Mouse (Mus musculus) lung, embryonic 14.5 days (tissue): ENCODE measurements around the gene Mier2. TPM values are rescaled to one million over a fixed set of nuclear protein-coding genes. Genes with fewer than 3 reads are reported as not detected.
A peak's percentile ranks its signal among the peaks of the same experiment; 100 is the strongest.

Source experiments
- ATAC-seq: fragments of 200-750 bp; cut with Nextera tagmentation; 2 replicates; pipeline ENCODE4 v1.8.0; 2017; ENCODE audit warnings: mild to moderate bottlenecking, moderate TSS enrichment, moderate library complexity; ENCODE audit not compliant: insufficient read depth
- DNase-seq: peaks from one replicate; pipeline ENCODE4 v3.0.0-alpha.2; 2015
- H3K27ac ChIP-seq: fragments of 300-500 bp; sonication (generic); 2 replicates; pipeline ENCODE4 v1.5.1; 2014; ENCODE audit warnings: low read depth, mild to moderate bottlenecking, moderate library complexity
- H3K27me3 ChIP-seq: fragments of 300-500 bp; sonication (generic); 2 replicates; pipeline ENCODE4 v1.6.1; 2014; ENCODE audit warnings: low read length, control low read depth; ENCODE audit not compliant: insufficient read depth
- H3K36me3 ChIP-seq: fragments of 300-500 bp; sonication (generic); 2 replicates; pipeline ENCODE4 v1.6.1; 2014; ENCODE audit warnings: control low read depth; ENCODE audit not compliant: insufficient read depth
- H3K4me1 ChIP-seq: fragments of 300-500 bp; sonication (generic); 2 replicates; pipeline ENCODE4 v1.6.1; 2014; ENCODE audit warnings: antibody characterized with exemption, control low read depth; ENCODE audit not compliant: insufficient read depth
- H3K4me2 ChIP-seq: fragments of 300-500 bp; sonication (generic); 2 replicates; pipeline ENCODE4 v1.6.1; 2014; ENCODE audit warnings: mild to moderate bottlenecking
- H3K4me3 ChIP-seq: fragments of 300-500 bp; sonication (generic); 2 replicates; pipeline ENCODE4 v1.5.1; 2014; ENCODE audit warnings: low read depth, low read length
- H3K9ac ChIP-seq: fragments of 300-500 bp; sonication (generic); 2 replicates; pipeline ENCODE4 v1.6.1; 2014
- H3K9me3 ChIP-seq: fragments of 300-500 bp; sonication (generic); 2 replicates; pipeline ENCODE4 v1.6.1; 2016; ENCODE audit warnings: low read depth, low read length, control low read depth
- CTCF ChIP-seq: IDR thresholded peaks from 2 replicates; pipeline ENCODE4 v1.5.1; 2016; ENCODE audit warnings: antibody characterized with exemption, low read depth
- WGBS: fragments of 180-500 bp; shearing (Covaris S2); extraction: QIAGEN DNeasy Blood & Tissue Kit; methylation state at CpG from one replicate; pipeline ENCODE4 v1.1.7; 2014; 5-methylcytosine and 5-hydroxymethylcytosine counted together
- polyA plus RNA-seq: library from polyadenylated mRNA; unstranded; fragments of >200 nt; fragmentation: Nextera tagmentation; extraction: Ambion mirVana; gene quantifications from 2 replicates; pipeline ENCODE4 v1.2.1, GENCODE M21; 2014

Gene Mier2
- polyA plus RNA-seq, 1 experiment from 2014 or later, result 55.3 TPM

DNA sequence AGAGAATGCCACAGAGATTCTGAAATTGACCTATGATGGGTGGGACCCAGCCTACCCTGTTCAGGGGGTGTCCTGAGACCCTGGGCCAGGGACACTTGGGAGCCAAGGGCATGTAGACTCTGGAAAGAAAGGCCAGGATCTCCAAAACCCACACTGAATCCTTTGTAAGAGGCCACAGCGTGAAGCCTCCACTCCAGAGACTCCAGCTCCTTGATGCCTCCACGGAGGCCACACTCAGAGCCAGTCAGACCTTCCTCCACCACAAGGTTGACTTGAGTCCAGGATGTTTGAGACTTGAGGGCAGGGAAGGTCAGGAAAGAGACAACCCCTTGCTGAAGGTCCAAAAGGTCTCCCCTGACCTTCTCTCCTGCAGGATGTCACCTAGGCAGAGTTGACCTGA, 20.6 kb downstream of the Mier2 start:
- H3K4me1 ChIP-seq, result no peaks in the 10 kb centered on the region
- peaks cover 22% of the 10 kb centered on the region for H3K36me3 ChIP-seq
- TF ChIP-seq CTCF, result no peak
- no peaks in the 10 kb centered on the region for H3K9me3 ChIP-seq
- no peak overlapping the region for H3K27ac ChIP-seq
- H3K9ac ChIP-seq, result no peak overlapping the region
- no peaks in the 10 kb centered on the region for H3K27me3 ChIP-seq
- no peak overlapping the region for H3K4me3 ChIP-seq
- 82% methylated on average over 2 of the region's 2 CpGs for WGBS
- no peak overlapping the region for H3K4me2 ChIP-seq
- ATAC-seq (no peak), DNase-seq (no peak)

DNA sequence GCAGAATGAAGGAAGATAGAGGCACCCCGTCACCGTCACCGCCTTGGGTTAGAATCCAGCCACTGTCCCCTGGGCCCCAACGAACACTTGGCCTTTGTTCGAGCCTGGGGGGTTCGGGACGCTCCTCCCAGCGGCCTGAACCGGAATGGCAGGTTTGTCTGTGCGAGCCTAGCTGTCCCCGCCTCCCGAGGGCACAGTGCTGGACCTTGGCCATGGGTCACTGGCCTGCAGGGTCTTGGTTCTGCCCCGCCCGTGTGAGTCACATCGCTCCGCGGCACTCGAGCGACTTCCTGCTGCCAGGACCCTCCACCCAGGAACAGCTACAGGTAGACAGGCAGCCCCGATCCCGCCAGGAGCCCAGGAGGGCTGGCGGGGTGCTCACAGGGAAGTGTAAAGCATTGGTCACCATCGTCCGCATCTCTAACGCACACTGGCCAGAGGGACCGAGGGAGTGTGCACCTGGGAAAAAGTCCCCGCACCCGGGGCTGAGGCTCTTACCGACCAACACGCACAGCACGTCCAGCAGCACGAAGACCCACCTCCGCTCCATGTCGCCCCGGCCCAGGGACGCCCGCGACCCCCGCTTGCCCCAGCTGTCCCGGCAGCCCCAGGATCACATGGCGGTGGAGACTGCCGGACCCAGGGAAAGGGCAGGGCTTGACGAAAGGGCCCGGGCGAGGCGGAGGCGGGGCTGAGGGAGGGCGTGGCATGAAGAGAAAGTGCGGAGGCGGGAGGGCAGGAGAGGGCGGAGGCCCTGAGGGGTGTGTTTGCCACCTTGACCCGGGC, 21.7 kb downstream of the Mier2 start, which contains the start of gene Plpp2:
Gene Plpp2, minus strand, starts transcription at position 671 of the 786 bp plus-strand sequence.
- H3K27me3 ChIP-seq, result no peaks in the 10 kb centered on the region
- ATAC-seq (peak; percentile 79), DNase-seq (peak; percentile 85)
- peaks cover 19% of the 10 kb centered on the region; the same call in 1 of the 2 replicates for H3K36me3 ChIP-seq
- no peaks in the 10 kb centered on the region for H3K4me1 ChIP-seq
- H3K27ac ChIP-seq, result peak within 1 kb of the TSS; percentile 74
- H3K4me3 ChIP-seq, result peak within 1 kb of the TSS; percentile 65
- no peaks in the 10 kb centered on the region for H3K9me3 ChIP-seq
- H3K9ac ChIP-seq, result peak within 1 kb of the TSS; percentile 68
- peak; percentile 76 for TF ChIP-seq CTCF
- under 1% methylated on average over 52 of the region's 52 CpGs for WGBS
- peak within 1 kb of the TSS; percentile 97 for H3K4me2 ChIP-seq

DNA sequence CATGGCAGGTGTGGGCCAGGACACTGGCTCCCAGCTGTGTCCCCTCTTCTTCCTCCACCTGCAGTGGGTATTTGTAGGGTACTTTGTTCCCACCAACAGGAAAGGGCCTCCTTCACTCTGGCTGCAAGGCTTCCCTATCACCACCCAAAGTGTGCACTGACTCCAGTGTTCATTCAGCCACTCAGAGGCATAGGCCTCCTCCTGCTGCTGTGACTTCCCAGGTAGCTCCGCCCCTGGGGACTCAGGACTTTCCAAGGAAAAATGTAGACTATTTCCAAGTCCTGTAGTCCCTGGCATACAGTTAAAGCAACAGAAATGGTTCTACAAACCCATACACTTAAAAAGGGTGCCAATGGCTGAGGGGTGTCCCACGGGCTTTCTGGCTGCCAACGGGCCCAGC, 22.3 kb downstream of the Mier2 start:
- WGBS, result 25% methylated on average over 3 of the region's 3 CpGs
- Histone ChIP-seq H3K27ac (peak overlapping the region; percentile 74), H3K4me1 (no peaks in the 10 kb centered on the region), H3K36me3 (peaks cover 13% of the 10 kb centered on the region; the same call in 1 of the 2 replicates), H3K9ac (peak overlapping the region; percentile 68), H3K4me3 (peak overlapping the region; percentile 65), H3K27me3 (no peaks in the 10 kb centered on the region), H3K4me2 (peak overlapping the region; percentile 97), H3K9me3 (no peaks in the 10 kb centered on the region)
- DNase-seq (peak; percentile 48), ATAC-seq (peak; percentile 39)
- TF ChIP-seq CTCF, result no peak

DNA sequence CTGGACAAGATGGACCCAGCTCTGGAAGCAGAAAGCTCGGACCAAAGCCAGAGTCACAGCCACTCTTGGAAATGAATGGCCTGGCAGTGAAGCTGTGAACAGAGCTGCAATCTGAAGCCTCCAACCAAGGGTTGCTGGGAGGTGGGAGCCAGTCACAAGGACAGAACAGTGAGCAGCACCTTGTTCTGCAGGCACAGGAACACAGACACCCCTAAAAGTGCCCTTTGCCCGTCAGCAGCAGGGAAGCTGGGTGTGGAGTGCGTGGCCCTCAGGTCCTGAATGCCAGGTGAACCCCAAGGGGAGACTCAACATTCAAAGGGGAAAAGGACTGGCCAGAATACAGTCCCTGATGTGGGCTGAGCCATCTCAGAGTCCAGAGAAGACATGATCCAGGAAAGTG, 23.4 kb downstream of the Mier2 start:
- Histone ChIP-seq H3K27ac (no peak overlapping the region), H3K4me2 (no peak overlapping the region), H3K4me1 (no peaks in the 10 kb centered on the region), H3K36me3 (peaks cover 12% of the 10 kb centered on the region; the same call in 1 of the 2 replicates), H3K4me3 (no peak overlapping the region), H3K27me3 (no peaks in the 10 kb centered on the region), H3K9me3 (no peaks in the 10 kb centered on the region), H3K9ac (no peak overlapping the region)
- no peak for TF ChIP-seq CTCF
- DNase-seq, result no peak
- WGBS, result 83% methylated on average over 3 of the region's 3 CpGs
- no peak for ATAC-seq

DNA sequence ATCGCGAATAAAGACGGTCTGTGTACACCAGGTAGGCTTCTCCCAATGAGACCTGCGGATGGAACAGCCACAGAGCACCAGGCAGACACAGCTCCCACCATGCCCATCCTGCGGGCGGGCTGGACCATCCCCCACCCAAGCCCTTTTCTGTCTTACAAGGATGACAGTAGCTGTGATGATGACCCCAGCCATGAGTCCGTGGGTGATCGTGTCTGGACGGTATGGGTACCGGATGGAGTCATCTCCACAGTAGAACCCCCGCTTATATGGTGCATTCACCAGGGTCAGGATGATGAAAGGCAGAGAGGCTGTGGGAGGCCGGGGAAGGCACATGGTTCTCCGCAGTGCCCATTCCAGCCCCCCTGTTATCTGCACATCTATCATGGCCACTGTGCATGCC, 24.3 kb downstream of the Mier2 start:
- ATAC-seq, result no peak
- Histone ChIP-seq H3K4me3 (no peak overlapping the region), H3K9me3 (no peaks in the 10 kb centered on the region), H3K4me1 (no peaks in the 10 kb centered on the region), H3K36me3 (peaks cover 15% of the 10 kb centered on the region; the same call in 1 of the 2 replicates), H3K9ac (no peak overlapping the region), H3K27ac (no peak overlapping the region), H3K4me2 (no peak overlapping the region), H3K27me3 (no peaks in the 10 kb centered on the region)
- DNase-seq, result no peak
- WGBS, result 92% methylated on average over 13 of the region's 13 CpGs
- TF ChIP-seq CTCF, result no peak

DNA sequence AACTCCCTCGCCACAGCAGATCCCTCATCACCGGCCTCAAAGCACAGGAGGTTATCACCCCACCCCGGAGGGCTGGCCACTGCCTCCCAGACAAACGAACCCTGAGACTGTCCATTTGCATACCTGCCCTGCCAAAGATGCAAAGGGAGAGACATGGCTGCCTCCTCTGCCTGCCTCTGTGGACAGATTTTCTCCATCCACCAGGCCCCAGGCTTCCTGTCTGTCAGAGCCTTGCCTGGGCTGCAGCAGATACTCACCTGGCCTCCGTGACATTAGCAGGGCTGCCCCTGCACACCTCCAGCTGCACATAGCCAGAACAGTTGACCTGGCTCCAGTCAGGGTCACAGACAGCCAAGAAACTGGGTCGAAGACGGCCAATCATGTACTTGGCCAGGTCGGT, 24.8 kb downstream of the Mier2 start:
- Histone ChIP-seq H3K36me3 (peaks cover 15% of the 10 kb centered on the region; the same call in 1 of the 2 replicates), H3K9ac (no peak overlapping the region), H3K9me3 (no peaks in the 10 kb centered on the region), H3K27me3 (no peaks in the 10 kb centered on the region), H3K4me3 (no peak overlapping the region), H3K4me2 (no peak overlapping the region), H3K27ac (no peak overlapping the region), H3K4me1 (no peaks in the 10 kb centered on the region)
- ATAC-seq (no peak), DNase-seq (no peak)
- WGBS, result 76% methylated on average over 8 of the region's 8 CpGs
- TF ChIP-seq CTCF, result no peak

DNA sequence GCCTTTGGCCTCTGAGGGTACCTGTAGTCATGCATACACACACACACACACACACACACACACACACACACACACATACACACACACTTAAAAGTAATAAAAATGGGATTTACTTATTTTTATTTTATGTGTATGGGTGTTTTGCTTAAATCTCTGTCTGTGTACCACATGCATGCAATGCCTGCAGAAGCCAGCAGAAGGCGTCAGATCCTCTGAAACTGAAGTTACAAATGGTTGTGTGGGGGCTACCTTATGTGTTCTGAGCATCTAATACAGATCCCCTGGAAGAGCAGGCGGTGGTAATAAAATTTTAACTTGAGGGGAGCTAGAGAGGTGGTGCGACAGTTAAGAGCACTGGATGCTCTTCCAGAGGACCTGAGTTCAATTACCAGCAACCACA, 26.9 kb downstream of the Mier2 start:
- ATAC-seq (no peak), DNase-seq (no peak)
- 0 out of 2 replicates have a peak, but pooled peaks have one; percentile 17 for TF ChIP-seq CTCF

More for the DNA sequence above, 26.9 kb downstream of the Mier2 start:
- H3K9ac ChIP-seq, result no peak overlapping the region
- no peak overlapping the region for H3K27ac ChIP-seq
- H3K4me2 ChIP-seq, result no peak overlapping the region
- H3K36me3 ChIP-seq, result peaks cover 15% of the 10 kb centered on the region; the same call in 1 of the 2 replicates
- no peaks in the 10 kb centered on the region for H3K27me3 ChIP-seq
- no peak overlapping the region for H3K4me3 ChIP-seq
- WGBS, result 81% methylated on average over 3 of the region's 3 CpGs
- H3K4me1 ChIP-seq, result no peaks in the 10 kb centered on the region
- no peaks in the 10 kb centered on the region for H3K9me3 ChIP-seq
